Mouse (Mus musculus) forebrain, embryonic 16.5 days (tissue): ENCODE results near the gene Oprm1. TPM values are rescaled to one million over a fixed set of nuclear protein-coding genes. Genes with fewer than 3 reads are reported as not detected.

Experiments
- ATAC-seq: fragments of 200-750 bp; cut with Nextera tagmentation; 2 replicates; pipeline ENCODE4 v1.8.0; 2017; ENCODE audit warnings: mild to moderate bottlenecking, moderate library complexity
- H3K27ac ChIP-seq: fragments of 300-500 bp; sonication (generic); 2 replicates; pipeline ENCODE4 v1.5.1; 2014; ENCODE audit warnings: low read length, control low read depth
- H3K27me3 ChIP-seq: fragments of 300-500 bp; sonication (generic); replicated peaks from 2 replicates; pipeline ENCODE4 v1.6.1; 2014; ENCODE audit warnings: low read length; ENCODE audit not compliant: control insufficient read depth, insufficient read depth
- H3K36me3 ChIP-seq: fragments of 300-500 bp; sonication (generic); 2 replicates; pipeline ENCODE4 v1.6.1; 2014; ENCODE audit not compliant: control insufficient read depth, insufficient read depth
- H3K4me1 ChIP-seq: fragments of 300-500 bp; sonication (generic); replicated peaks from 2 replicates; pipeline ENCODE4 v1.6.1; 2014; ENCODE audit warnings: low read length; ENCODE audit not compliant: control insufficient read depth, insufficient read depth
- H3K4me2 ChIP-seq: fragments of 300-500 bp; sonication (generic); 2 replicates; pipeline ENCODE4 v1.6.1; 2014; ENCODE audit warnings: mild to moderate bottlenecking, low read length, control low read depth
- H3K4me3 ChIP-seq: fragments of 300-500 bp; sonication (generic); replicated peaks from 2 replicates; pipeline ENCODE4 v1.5.1; 2014; ENCODE audit warnings: mild to moderate bottlenecking, low read length, control low read depth
- H3K9ac ChIP-seq: fragments of 300-500 bp; sonication (generic); replicated peaks from 2 replicates; pipeline ENCODE4 v1.6.1; 2014; ENCODE audit warnings: low read depth, low read length, control low read depth
- H3K9me3 ChIP-seq: fragments of 300-500 bp; sonication (generic); 2 replicates; pipeline ENCODE4 v1.6.1; 2016; ENCODE audit warnings: low read length; ENCODE audit not compliant: control insufficient read depth
- WGBS: fragments of 180-500 bp; shearing (Covaris S2); extraction: QIAGEN DNeasy Blood & Tissue Kit; methylation state at CpG from one replicate; pipeline ENCODE4 v1.1.7; 2014; 5-methylcytosine and 5-hydroxymethylcytosine counted together
- polyA plus RNA-seq: library from polyadenylated mRNA; unstranded; fragments of >200 nt; fragmentation: Nextera tagmentation; extraction: Ambion mirVana; gene quantifications from 2 replicates; pipeline ENCODE4 v1.2.1, GENCODE M21; 2015

Oprm1 gene
- polyA plus RNA-seq, 1 experiment from 2014 or later, result 3.3 TPM

GRCm38 (mm10) chr10:7076662-7077211, 318.4 kb downstream of the Oprm1 start:
- ATAC-seq, result peak; percentile 49
- no peak overlapping the region for H3K27ac ChIP-seq
- no peaks in the 10 kb centered on the region for H3K27me3 ChIP-seq
- H3K4me2 ChIP-seq, result no peak overlapping the region
- H3K9ac ChIP-seq, result no peak overlapping the region
- no peaks in the 10 kb centered on the region for H3K9me3 ChIP-seq
- H3K4me3 ChIP-seq, result no peak overlapping the region
- no peaks in the 10 kb centered on the region for H3K4me1 ChIP-seq
- H3K36me3 ChIP-seq, result no peaks in the 10 kb centered on the region
- WGBS, result 51% methylated on average over 7 of the region's 8 CpGs

GRCm38 (mm10) chr10:7077389-7077808, 319.1 kb downstream of the Oprm1 start:
- Histone ChIP-seq H3K9me3 (no peaks in the 10 kb centered on the region), H3K4me1 (no peaks in the 10 kb centered on the region), H3K4me3 (no peak overlapping the region), H3K36me3 (no peaks in the 10 kb centered on the region), H3K9ac (no peak overlapping the region), H3K27me3 (no peaks in the 10 kb centered on the region), H3K27ac (no peak overlapping the region), H3K4me2 (no peak overlapping the region)
- WGBS, result 82% methylated on average over 7 of the region's 7 CpGs
- ATAC-seq, result no peak

- Histone ChIP-seq H3K4me1 (no peaks in the 10 kb centered on the region), H3K4me3 (no peak overlapping the region), H3K27me3 (no peaks in the 10 kb centered on the region), H3K9ac (no peak overlapping the region), H3K9me3 (no peaks in the 10 kb centered on the region), H3K4me2 (no peak overlapping the region), H3K27ac (no peak overlapping the region), H3K36me3 (no peaks in the 10 kb centered on the region)
- 89% methylated on average over 1 of the region's 1 CpGs for WGBS
- ATAC-seq, result no peak
Measured at GRCm38 (mm10) chr10:7077971-7078370, 319.7 kb downstream of the Oprm1 start.

Other genes with a start within 250 kb of the Oprm1 start
- gene Gm10945, start 3.3 kb downstream of the Oprm1 start, polyA plus RNA-seq, result not detected in 2 replicates